Mouse (Mus musculus) regulatory T cell (primary cell): ENCODE data around the gene Arsb.

Experiments
- in situ Hi-C: fragments of 300-600 bp; cut with MboI, MseI; formaldehyde crosslinking; loops from one replicate; pipeline ENCODE4 v1.15.1; 2025; ENCODE audit warnings: high pct_unique_total_duplicates

Gene Arsb

DNA sequence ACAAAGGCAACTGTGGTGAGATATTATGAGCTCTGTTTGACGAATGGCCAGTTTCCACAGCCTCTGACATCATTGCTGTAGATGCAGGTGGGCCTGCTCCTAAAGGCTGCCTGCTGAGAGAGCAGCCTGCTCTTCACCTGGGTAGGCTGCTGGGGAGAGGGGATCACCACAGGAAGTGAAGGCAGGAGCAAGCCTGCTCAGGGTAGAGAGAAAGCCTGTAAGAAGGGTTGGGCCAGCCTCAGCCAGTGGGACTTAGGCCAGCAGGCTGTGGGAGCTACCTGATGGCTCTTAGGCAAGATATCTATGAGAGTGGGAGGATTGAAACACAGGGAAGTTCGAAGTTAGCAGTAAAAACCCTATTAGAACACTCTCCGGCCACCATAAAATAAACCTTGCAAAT, 117.5 kb downstream of the Arsb start:
- in situ Hi-C loops: no loop called here

GRCm38 (mm10) chr13:93889991-93890390, 118.6 kb downstream of the Arsb start:
- in situ Hi-C loops: no loop called here

- in situ Hi-C loops: no loop called here
Measured at GRCm38 (mm10) chr13:93891276-93891675, 119.8 kb downstream of the Arsb start.

DNA sequence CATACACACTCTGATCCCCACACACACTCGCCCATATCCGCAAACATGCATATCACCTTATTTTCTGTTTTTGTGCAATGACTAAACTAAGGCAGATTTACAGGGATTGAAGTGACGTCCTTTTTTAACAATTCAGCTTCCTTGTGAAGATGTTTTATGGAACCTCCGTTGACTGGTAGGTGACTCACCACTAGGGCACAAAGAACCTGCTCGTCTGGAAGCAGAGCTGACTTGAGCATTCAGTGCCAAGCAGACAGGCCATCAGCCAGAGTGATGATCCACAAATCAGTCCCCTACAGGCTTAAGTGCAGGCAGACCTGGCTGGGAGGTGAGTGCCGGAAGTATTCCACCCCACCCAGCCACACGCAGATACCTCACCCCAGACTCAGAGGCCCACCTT, 120.7 kb downstream of the Arsb start:
- in situ Hi-C loops: no loop called here

- in situ Hi-C loops: no loop called here
Measured at GRCm38 (mm10) chr13:93894105-93894504, 122.7 kb downstream of the Arsb start.

DNA sequence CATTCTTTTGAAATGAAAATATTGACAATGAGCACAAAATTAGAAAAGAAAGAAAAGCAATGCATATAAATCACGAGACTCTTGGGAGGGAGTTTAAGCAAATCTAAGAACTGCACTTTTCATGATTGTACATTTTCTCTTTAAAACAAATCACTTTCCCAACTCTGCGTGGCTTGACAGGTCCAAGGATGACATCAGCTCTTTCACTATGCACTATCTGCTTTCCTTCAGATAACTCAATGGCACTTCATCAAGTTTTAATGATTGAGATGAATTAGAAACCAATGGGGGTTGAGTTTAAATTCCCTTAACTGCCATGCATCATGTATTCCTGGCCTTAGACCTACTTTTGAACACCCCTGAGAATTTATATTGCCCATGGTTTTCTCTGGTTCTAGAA, 124.0 kb downstream of the Arsb start:
- in situ Hi-C loops: no loop called here

GRCm38 (mm10) chr13:93897943-93898826, 126.8 kb downstream of the Arsb start:
- in situ Hi-C loops: no loop called here

DNA sequence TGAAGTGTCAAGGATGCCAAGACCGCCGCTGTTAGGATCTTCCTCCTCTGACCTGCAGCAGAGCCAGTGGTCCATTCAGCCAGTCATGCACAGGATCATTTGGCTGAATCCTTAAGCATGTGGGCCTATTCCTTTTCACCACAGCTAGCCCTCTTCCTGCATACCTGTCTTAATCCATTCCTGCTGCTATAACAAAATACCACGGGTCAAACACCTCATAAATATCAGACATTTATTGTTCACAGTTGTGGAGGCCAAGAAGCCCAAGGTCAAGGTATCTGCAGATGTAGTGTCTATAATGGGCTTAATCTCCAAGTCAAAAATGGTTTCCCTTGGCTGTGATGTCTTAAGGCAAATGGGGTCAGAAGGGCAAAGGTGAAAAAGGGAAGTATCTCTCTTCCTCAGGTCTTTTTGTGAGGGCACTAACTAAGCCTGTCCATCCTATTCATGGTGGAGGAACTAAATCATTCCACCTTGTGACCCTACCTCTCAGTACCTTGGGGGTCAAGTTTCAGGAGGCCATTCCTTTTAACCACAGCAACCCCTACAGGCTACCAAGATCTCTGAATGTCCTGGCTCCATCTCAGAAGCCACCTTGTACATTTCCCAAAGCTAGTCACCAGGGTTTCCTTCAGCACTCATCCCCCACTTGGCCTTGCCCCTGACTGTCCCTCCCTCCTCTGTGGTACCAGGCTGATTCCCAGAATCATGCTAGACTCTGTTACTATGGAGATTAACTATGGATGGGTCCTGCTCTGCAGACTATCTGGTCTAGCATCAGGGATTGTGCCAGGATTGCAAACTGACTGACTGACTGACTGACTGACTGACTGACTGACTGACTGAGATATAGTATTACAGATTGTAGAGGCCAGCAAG, 128.2 kb downstream of the Arsb start:
- in situ Hi-C loops: no loop called here

DNA sequence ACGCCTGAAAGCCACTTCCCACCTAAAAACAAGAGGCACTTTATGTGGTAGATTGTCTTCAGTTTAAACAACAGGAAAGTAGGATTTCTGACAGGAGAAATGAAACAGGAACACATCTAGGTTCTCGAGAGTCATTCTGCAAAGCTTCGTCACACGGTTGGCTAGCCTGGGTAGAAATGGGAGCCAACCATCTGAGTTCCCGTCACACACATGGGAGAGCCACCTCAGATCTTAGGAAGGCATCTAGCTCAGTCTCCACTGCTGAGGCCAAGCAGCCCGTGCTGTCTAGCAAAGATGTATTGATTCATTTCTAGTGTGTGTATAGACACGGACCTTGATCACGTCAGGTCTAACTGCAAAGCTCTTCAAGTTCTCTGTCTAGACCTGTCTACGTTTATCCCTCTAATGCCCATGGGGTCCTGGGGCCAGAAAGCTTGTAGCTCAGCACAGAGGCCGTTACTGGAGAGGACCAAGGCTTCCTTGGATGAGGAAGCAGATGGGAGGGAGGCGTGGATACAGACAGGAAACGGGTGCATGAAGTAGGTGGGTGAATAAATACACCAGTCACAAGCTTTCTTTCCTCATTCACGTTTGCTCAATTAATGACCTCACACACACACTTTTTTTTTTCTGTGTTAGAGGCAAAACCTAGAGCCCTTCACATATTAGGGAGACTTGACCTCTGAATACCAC, 129.7 kb downstream of the Arsb start:
- in situ Hi-C loops: no loop called here

- in situ Hi-C loops: no loop called here
Measured at GRCm38 (mm10) chr13:93902126-93902525, 130.7 kb downstream of the Arsb start.

- in situ Hi-C loops: no loop called here
Measured at GRCm38 (mm10) chr13:93906552-93907245, 135.3 kb downstream of the Arsb start.

- in situ Hi-C loops: no loop called here
Measured at GRCm38 (mm10) chr13:93907971-93908370, 136.5 kb downstream of the Arsb start.

- in situ Hi-C loops: no loop called here
Measured at GRCm38 (mm10) chr13:93909847-93910246, 138.4 kb downstream of the Arsb start.

GRCm38 (mm10) chr13:93911037-93911436, 139.6 kb downstream of the Arsb start:
- in situ Hi-C loops: no loop called here

DNA sequence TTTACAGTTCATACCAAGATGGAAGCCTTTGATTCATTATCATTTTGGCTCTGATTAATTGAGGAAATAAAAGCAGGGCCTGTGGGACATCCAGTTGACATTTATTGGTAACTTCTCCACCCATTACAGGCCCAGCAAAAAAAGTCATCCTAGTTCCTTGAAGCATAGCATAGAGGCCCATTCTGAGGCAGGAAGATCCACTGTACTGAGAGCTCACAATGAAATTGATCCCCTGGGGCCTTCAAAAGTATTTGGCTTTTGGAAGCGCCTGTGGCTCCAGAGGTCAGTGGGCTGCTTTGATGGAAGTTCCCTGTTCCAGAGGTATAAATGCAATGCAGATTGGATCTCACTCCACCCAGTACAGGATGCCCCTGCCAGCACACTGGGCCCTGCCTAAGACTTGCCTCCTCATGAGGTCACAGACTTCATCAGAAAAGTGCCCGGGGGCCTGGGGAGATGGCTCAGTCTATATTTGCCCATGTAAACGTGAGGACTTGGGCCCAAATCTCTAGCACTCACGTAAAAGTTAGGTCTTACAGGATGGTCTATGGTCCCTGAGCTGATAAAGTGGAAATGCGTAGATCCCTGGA, 141.0 kb downstream of the Arsb start:
- in situ Hi-C loops: no loop called here

- in situ Hi-C loops: no loop called here
Measured at GRCm38 (mm10) chr13:93914206-93914605, 142.8 kb downstream of the Arsb start.

- in situ Hi-C loops: no loop called here
Measured at GRCm38 (mm10) chr13:93915641-93916570, 144.5 kb downstream of the Arsb start.

- in situ Hi-C loops: no loop called here
Measured at GRCm38 (mm10) chr13:93919536-93919935, 148.1 kb downstream of the Arsb start.

DNA sequence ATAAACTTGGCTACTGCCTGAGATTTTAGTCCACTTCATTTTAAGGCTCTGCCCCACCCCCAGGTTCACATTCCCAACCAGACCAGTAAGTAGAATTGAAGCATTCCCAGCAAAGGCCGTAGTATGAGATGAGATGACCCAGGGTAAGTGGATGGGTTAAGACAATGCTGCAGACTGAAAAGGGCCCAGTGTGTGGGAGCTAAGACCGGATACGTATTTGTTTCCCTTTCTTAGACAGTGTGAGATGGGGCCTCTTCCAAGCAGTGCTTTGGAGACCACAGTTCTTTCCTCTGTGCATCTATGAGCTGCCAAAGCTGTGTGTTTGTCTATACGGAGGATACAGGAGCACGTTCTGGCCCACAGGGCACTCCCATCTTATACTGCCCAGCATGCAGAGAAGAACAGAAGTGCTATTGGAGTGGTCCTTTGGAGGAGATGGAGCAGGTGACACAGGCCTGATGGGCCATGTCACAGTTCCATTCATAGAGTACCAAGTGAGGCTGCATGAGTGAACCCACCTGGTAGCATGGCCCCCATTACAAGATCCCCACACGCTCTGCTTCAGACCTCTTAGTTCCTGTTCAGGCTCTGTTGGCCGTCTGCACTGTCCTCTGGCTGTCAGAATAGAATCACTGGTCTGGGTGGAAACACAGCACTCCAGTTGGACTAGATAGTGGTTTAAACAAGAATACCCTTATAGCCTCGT, 148.8 kb downstream of the Arsb start:
- in situ Hi-C loops: no loop called here
